Mouse (Mus musculus) liver, adult 2 months (tissue): Measurements from ENCODE around the gene Adam15.

ENCODE experiments used
- CTCF ChIP-seq: fragments of 200-500 bp; IDR thresholded peaks from 2 replicates; pipeline ENCODE4 v1.5.1; 2011; ENCODE audit warnings: low read depth, low read length, control low read depth
- POLR2A ChIP-seq: fragments of 200-500 bp; IDR thresholded peaks from 2 replicates; pipeline ENCODE4 v1.6.1; 2011; ENCODE audit warnings: low read length, control low read depth; ENCODE audit not compliant: insufficient read depth; ENCODE audit errors: extremely low read depth

DNA sequence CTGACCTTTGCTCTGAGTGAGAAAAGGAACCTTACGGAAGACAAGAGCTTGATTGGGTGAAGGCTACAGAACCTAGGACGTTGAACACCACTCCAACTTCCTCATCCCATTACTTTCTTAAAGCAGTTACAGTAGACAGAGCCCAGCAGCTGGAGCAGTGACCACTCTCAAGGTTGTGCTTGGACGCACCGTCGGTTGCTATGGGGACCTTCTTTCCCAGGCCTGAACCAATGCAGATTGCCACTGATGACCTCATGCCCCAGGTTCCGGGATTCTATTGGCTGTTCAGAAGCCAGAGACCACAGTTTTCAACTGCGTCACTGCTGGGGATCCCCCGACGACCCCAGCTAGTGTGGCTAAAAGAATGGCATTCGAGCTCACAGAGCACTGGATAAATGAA lies 18.8 kb downstream of the Adam15 start:
- no peak for TF ChIP-seq CTCF
- TF ChIP-seq POLR2A = no peak
